Mouse (Mus musculus) R1 (cell line): ENCODE results near the gene Cebpzos.
A peak's percentile ranks its signal among the peaks of the same experiment; 100 is the strongest.

Experiments
- DNase-seq: peaks from one replicate; pipeline ENCODE4 v3.0.0-alpha.2; 2018; ENCODE audit warnings: low read depth, low spot score

Gene Cebpzos

DNA sequence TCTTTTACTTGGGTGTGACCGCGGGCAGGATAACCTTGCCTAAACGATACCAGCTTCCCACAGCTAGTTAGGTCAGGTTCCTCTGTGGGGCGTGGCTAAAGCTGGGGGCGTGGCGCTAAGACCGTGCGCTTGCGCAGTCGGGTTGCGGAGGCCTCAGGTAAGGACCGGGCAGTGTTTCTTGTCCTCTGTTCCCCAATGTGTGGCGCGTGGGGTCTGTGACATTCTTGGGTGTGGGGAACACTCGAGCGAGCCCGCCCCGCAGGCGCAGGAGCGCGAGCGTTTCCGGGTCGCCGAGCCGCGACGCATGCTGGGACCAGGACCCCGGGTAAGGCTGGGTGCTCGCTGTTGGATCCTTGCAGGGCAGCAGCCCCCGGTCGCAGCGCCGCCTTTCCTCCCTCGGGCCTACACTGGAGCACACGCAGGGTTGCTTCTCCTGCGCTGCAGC is at the start of gene Cebpzos:
Cebpzos (plus strand) TSS at position 132 of the 445 bp plus-strand sequence.
- peak; percentile 97 for DNase-seq

DNA sequence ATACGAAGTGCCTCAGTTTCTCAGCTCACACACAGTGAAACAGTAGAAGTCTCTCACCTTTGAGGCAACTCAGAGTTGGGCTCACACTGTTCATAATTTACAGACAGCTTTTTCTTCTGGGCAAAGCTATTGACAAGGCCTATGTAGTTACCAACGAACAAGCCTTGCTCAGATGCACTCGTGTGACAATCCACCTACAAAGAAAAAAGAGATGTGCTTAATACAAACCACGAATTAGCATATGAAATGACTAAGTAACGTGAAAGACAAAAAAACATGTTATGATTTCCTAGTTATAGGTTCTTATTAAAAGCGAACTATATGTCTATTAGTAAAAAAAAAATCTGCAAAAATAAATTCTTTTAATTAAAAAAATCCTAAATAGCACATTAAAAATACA is 42.4 kb upstream of the Cebpzos start:
- DNase-seq = no peak

DNA sequence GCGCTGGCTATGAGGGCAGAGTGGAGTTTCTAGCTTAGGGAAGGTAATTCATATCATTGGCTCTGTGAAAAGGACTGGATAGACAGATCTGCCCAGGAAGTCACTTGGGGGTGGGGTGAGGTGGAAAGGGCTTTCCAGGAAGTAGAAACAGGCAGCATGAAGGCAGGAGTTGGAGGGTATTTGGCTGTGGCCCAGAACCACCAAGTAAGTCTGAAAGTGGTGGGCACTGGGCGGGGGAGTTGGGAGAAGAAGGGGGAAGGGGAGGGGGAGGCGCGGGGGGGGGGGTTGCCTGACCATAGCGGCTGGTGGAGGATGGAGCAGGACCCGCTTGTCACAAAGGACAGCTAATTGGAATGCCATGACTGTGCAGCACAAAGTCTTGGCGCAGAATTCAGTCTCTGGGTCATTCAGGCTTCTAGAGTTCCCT is 34.4 kb upstream of the Cebpzos start:
- DNase-seq = peak; percentile 25

DNA sequence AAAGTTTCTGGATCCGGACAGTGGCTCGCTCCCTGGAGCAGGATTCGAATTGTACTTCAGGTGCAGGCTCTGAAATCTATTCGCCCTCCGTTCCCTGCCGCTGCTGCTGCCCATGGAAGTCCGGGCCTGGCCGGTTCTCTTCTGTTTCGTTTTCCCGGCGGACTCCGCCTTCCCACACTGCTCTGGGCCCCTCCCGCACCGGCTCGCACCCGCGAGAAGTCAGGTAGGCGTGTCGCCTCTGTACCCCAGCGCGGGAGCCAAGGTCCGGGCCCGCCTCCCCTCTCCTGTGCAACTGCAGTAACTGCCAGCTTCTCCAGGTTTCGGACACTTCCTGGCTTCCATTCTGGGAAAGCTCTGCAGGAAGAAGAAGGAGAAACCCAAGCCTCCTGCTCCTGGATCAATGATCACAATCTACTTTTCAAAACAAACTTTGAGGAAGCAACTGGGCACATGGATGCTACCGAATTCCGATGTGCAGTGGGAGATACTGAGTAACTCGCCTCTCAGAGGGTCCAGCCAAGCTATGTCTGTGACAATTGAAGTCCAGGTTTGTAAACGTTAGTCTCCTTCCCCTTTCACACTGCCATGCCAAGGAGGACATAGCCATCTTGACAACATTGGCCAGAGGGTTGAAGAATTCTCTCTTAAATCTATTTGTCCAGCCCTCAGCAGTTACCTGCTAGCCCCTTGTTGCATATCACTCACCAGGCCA is 33.7 kb upstream of the Cebpzos start, which contains the start of gene Eif2ak2:
Eif2ak2 (minus strand) TSS at position 173 of the 712 bp plus-strand sequence.
- DNase-seq = peak; percentile 89

DNA sequence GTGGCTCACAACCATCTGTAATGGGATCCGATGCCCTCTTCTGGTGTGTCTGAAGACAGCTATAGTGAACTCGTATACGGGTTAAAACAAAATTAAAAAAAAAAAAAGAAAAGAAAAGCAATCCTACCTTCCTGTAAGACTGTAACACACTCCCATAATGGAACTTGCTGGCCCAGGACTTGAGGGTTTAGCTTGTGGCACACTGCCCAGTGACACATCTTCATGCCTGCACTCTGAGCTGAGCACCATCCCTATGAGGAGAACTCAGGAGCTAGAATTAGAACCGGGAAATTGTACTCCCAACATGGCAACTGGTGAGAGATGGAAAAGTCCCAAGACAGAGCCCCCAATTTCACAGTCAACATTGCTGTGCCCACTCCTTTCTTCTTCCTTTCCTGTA is 33.0 kb upstream of the Cebpzos start:
- DNase-seq = no peak

DNA sequence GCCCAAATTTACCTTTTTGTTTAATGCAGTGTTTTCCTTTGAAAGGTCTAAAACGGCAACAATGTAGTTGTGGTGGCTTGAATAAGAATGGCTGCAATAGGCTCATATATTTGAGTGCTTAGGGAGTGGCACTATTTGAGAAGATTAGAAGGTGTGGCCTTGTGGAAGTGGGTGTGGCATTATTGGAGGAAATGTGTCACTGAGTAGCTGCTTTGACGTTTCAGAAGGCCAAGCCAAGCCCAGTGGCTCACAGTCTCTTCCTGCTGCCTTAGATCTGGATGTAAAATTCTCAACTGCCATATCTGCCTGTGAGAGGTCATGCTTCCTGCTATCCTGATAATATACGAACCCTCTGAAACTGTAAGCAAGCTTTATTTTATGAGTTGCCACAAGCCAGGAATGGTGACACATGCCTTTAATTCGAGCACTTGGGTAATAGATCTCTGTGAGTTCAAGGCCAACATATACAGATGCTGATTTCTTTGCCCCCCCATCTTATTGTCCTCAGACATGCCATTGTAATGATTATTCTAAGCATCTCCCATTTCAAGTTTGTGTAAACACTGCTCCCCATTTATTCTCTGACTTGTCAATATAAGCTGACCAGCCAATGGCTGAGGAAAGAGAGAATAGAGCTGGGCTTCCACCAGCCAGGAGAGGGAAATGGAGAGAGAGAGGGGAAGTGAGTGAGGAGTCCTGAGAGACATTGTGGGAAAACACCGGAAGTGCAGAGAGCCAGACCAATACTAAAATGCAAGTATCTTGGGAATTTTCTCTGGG is 30.8 kb upstream of the Cebpzos start:
- peak; percentile 96 for DNase-seq

DNA sequence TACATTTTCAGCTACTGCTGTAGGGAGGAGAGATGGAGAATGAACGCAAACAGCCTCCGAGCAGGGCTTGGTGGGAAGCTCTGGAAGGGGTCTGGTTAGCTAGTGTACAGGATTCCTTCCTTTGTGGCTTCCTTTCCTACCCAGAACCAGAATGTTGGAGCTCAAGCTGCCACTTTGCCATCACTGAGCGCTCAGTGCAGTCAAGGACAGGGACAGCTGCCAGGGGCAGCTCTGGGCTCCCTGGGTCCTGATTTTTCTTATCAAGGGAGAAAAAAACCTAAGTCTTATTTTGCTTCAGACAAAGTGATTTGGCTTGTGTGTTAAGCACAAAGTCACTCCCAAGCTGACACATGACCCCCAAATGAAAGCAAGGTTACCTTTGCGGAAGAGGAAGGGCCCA is 27.7 kb upstream of the Cebpzos start:
- DNase-seq = no peak

DNA sequence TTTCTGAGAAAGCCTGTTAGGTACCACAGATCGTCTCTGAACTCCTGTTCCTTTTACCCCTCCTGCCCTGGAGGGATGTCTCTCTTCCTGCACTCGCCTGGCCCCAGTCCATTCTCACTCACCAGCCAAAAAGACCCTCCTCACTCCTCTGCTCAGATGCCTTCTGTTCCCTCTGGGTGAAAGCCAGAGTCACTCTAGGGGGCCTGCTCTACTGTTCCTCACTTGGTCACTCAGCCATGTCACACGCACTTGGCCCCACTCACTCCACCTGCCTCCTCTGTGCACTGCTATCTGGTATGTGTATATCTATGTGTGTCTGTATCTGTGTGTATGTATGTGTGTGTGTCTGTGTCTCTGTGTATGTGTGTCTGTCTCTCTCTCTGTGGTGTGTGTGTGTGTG is 27.1 kb upstream of the Cebpzos start:
- no peak for DNase-seq

DNA sequence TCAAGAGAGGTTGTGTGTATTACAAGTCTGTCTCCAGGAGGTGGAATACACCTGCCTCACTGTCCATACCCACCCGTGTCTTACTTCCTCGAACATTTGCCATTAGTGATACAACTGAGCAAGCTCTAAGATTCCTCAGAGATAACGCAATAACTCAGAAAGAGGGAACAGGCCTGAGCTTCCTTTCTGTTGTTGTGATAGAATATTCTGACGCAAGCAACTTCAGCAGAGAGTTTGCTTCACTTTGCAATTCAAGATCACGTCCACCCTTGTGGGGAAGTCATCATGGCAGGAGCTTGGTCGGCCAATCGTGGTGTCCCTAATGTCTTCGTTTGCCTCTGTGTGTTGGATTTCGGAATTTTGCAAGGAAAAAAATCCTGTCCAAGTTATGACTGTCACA is 25.3 kb upstream of the Cebpzos start:
- no peak for DNase-seq

DNA sequence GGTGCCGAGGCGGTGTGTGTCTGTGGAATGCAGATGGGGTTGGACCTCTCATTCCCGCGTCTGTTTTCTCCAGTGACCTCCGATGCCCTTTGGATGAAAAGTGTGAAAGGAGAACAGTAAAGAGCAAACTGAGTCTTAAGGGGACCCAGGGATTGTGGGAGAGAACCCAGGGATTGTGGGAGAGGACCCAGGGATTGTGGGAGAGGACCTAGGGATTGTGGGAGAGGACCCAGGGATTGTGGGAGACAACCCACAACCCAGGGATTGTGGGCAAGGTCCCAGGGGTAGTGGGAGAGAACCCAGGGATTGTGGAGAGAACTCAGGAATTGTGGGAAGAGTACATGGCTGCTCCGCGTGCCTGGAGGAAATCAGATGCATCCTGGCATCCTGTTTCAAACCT is 21.3 kb upstream of the Cebpzos start:
- DNase-seq = peak; percentile 65

DNA sequence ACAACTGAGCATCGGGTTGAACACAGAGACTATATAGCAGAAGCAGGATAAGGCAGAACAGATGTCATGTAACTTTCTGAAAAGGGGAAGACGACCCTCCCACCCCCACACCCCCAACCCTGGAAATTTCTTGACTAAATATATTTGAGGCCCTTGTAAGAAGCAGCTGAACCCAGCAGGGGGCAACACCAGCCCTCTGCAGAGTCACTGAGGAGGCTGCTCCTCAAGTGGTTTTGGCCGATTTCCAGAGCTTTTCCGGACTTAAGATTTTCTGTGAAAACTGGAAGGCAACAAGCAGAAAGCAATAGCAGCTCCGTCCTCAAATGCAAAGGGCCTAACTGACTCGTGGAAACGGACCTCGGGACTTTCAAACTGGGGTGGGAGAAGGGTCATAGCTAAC is 20.9 kb upstream of the Cebpzos start:
- DNase-seq = peak; percentile 83

DNA sequence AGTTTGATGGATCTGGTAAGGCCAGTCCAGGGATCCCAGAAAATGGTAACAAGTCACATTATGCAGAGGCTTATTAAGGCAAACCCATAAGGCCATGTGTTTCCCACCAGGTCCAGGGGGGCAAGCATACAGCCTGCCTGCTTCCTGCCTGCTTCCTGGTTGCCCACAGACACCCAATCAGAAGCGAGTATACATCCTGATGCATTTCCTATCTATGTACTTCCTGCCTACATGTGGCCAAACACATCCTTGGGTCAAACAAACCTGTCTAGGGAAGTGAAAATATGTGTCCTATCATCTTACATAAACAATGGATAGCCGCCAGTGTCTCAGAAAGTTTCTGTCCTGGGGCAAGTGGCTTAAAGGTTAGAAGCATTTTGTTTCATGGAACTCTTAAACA is 13.1 kb upstream of the Cebpzos start:
- DNase-seq = no peak

DNA sequence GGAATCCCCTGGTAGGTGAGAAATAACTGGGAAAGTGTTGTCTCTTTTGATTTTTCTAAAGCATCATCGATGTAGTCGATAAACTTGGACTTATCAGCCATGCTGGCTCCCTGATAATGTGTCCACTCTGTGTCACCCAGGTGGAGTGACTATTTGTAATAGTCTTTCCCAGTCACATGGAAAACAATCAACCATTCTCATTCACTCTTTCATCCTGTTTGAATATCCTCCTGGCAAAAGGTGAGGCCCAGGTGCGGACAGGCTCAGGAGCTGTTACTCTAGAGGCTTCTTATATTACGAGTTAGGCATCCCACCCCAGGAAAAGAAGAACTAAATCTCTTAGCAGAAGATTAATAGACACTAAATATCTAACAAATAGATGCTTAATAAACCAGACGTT is 9.4 kb upstream of the Cebpzos start, which contains the start of gene Sult6b1:
Sult6b1 (minus strand) TSS at position 101 of the 400 bp plus-strand sequence.
- no peak for DNase-seq

DNA sequence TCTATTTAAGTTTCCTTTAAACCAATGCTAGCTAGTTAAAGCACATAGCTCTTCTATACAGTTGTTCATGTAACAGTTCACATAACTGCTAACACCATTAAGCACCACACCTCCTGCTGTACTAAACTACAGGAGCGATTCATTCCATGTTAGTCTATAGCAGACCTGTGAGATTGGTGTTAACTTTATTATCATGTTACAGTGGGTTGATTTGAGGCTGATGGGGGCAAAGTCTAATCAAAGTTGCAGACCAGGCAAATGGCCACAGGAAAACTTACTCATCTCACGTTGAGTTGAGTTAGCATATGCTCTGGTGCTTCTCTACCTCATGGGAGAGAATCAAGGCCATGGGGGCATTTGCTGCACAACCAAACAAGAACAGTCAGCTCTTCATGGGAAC is 6.9 kb upstream of the Cebpzos start:
- DNase-seq = no peak

DNA sequence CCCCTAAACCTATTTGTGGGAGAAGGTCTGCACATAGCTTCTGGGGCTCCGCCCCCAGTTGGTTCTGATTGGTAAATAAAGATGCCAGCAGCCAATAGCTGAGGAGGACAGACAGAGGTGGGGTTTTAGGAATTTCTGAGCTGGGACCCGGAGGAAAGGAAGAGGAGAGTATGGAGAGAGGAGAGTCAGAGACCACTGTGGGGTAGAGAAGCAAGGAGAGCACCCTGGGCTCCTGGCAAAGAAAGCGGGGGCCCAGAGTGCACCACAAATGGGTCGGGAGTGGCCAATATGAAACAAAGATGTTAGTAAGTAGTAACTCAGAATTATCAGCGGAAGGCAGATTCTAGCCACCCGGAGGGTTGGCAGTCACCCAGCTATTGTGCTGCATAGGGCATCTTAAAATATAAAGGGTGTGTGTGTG is 3.4 kb upstream of the Cebpzos start:
- DNase-seq = peak; percentile 91

DNA sequence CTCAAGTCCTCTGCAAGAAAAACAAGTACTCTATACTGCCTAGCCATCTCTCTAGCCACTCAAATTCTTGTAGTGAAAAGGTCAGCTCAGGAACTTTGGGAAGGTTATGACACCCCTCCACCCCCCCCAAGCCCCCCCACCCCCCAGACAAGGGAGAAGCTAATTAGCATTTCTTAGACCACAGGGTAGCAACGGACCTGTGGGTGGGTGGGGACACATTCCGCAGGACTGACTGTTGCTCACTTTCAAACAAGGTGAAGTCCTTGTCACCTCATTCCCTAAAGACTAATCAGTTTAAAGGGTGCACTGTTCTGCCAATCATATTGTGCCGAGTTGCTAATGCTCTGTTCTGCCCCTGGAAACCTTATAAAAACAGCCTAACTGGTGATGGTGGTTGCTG is 2.4 kb upstream of the Cebpzos start:
- peak; percentile 89 for DNase-seq

DNA sequence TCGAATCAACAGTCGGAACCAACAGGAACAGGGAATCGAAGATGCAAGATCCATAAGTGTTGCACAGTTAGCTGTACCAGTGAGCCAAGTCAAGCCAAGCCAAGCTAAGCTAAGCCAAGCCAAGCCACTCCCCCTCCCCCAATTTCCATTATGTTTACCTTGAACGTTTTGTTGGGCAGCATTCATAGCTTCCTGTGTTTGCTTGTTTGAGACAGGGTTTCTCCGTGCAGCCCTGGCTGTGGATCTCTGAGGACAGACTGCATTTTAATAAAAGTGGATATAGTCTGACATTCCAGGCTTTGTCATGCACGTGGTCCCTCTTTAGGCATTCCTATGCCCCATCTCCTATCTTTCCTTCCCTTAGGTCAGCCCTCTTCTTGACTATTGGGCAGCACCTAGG is 528 bp upstream of the Cebpzos start:
- DNase-seq = peak; percentile 88

DNA sequence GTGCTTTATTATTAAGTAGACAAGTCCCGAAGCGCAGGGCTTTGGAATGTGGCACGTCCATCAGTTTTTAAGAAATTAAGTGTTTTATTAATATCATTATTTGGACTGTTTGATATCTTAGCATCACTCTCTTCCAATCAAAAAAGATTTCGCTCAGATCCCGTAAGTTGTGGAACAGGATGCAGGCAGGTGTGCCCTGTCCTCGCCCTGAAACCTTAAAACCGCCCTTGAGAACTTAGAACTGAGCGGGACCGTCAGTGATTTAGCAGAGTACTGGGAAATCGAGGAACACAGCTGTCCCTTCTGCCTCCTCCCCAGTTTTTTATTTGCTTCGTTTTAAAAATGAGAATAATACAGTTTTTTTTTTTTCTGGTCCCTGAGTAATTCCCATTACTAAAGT is 599 bp downstream of the Cebpzos start:
- no peak for DNase-seq

DNA sequence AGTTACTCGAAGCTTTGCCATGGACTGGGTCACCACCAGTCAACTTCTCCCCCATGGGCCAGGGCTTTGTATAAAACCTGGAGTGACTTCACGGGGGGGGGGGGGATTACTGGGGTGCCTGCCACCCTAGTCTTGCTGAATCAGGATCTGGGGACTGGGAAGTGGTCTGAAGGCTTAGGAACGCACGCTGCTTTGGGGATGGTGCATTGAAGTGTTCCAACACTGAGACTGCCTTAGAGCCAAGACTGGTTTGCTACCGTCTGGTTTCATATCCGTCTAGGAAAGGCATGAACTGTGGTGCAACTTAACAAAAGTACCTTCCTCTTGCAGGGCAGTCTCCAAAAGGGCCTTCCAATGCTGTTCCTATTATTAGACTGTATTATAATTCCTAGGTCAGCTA is 1.4 kb downstream of the Cebpzos start:
- no peak for DNase-seq

DNA sequence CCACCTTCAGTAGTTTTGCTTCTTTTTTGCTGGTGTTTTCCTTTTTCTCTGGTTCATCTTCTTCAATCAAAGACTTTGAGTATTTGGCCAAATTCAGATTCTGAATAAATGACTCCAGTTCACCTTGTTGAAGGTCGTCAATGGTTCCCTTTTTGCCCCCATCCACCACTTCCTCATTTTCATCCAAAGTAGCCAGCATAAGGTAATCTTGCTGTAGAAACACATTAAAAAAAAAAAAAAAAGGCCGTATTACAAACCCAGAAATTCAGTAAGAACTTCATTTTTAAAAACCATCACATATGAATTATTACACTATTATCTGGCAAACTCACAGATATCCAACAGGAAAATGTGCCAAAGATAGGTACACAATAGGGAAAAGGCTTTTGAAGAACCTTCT is 19.6 kb downstream of the Cebpzos start:
- DNase-seq = no peak

DNA sequence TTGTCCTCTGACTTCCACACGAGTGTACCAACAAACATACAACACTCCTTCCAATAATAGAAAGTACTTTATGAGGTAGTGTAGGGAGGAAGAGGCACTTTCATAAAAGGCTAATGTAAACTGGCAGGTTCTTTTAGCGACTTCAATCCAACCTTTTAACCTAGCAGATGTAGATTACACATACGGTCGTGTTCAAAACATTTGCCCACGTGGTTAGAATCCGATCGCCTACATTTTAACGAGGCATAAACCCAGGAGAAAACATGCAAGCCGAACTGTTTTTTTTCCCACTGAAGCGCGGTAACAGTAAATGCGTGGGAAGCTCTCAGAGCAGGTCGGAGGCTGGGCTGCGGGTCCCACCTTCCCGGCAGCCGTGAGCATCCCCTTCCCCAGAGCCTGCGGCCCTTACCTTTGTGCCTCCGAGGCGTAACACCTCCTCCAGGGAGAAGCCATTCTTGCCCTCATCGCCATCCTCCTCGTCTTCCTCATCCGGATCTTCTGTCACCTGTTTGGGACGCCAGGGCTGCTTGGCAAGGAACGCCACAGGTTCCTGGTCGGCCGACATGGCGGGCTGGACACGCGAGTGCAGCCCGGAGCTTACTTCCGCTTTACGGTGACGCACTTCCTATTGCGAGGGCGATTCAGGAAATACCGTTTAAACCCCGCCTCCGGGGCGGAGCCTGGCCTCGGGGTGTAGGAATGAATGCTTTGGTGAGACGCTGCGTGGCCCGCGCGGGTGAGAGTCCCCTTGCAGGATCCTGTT is 20.3 kb downstream of the Cebpzos start, which contains the start of the genes Cebpz and Ndufaf7:
Cebpz (minus strand) TSS at position 601 of the 763 bp plus-strand sequence.
Ndufaf7 (plus strand) TSS at position 671 of the 763 bp plus-strand sequence.
- peak; percentile 100 for DNase-seq
